Mouse (Mus musculus): ENCODE measurements around the gene Mmp19.

Mmp19 gene

DNA sequence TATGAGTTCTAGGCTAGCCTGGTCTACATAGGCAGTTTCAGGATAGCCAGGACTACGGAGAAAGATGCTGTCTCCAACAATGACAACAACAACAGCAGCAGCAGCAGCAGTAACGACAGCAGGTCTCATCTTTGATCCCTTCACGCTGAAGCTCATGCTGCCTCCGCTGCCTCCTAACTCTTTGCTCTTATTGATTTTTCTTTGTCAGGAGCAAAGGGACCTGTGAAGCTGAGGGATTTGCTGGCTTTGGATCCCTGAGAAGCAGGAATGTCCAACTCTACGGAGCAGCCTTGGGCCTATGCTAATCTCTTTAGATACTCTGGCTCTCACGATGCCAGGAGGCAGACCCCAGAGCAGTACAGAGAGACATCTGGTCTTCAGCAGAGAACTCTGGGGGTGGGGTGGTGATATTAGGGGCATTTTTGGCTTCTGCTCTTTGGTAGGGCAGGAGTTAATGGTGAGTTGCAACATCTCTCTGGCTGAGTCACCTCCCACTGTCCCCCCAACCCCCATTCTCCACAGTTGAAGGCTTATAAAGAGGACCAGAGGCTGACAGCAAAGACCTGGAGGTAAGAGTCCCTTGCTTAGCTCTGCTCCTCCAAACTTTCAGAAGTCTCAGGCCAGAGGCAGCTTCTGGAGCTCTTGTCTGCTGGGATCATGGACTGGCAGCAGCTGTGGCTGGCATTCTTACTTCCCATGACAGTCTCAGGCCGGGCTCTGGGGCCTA, at the start of gene Mmp19:
Mmp19 (plus strand) TSS at position 513 of the 727 bp plus-strand sequence.
- 83% methylated on average over 7 of the region's 7 CpGs for WGBS

DNA sequence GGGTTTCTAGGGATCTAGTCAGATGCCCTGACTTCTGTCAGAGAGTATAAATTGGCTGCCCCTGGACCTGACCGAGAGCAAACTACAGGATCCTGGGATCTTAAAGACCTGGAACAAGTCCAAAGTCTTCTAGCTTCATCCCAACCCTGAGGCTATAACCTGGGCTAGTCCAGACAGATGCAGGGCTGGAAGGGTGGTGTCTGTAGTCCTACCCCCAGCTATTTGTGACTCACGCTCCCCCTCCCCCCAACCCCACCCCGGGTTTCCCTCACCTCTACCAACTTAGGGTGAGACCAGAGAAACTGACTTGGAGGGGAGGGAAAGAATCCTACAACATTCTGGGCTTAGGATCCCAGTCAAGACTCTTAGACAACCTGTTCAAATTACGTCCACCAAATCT, 48.1 kb upstream of the Mmp19 start:
- WGBS = 32% methylated on average over 4 of the region's 4 CpGs

DNA sequence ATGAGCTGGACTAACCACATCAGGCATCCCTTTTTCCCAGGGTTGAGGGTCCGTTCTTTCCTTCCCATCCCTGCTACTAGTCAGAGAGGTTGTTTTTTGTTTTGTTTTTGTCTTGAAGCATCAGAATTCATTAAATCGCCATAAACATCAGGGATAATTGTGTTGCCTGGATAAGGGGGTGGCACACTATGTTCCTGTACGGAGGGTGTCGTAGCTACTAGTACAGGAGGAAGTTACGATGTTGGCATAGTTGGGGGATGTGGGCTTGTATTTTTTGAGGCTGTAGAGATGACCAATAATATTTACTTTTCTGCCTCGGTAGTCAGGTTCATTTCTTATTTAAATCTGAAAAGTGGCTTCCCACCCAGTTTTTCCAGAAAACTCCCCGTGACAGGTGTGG, 47.5 kb upstream of the Mmp19 start:
- 3% methylated on average over 7 of the region's 7 CpGs for WGBS

DNA sequence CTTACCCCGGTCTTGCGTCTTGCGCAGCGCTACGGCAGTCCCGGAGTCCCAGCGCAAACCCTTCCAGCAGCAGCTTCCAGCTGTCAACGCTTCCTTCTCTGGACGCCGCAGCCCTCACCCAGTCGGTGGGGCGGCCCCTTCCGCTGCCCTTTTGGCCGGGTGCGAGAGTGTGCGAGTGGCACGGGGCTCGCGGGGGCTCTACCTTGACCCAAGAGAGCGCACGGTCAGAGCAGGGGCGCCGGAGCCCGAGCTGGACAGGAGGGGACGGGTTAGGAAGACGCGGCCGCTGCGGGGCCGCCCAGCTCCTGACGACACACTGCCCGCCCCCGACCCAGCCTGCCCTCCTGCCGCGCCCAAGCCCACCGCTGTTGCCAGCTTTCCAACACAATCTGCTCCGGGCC, 46.9 kb upstream of the Mmp19 start:
- WGBS = under 1% methylated on average over 37 of the region's 37 CpGs

DNA sequence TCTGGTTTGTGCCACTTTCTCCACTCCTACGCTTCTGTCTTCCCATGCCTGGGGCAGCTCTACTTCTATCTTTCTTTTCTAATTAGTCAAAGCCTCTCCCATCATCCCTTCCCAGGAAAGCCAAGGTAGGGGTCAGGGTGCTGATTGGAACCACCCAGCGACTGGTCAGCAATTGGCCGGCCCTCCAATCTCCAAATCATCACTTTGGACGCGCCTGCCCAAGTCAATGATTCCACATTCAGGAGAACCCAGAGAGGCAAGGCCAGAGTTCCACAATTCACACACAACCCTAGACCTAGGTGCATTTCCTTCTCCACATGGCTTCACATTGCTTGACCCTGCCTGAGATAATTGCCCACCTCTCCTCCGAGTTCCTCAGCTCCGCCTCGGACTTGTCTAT, 46.5 kb upstream of the Mmp19 start:
- 41% methylated on average over 8 of the region's 8 CpGs for WGBS

DNA sequence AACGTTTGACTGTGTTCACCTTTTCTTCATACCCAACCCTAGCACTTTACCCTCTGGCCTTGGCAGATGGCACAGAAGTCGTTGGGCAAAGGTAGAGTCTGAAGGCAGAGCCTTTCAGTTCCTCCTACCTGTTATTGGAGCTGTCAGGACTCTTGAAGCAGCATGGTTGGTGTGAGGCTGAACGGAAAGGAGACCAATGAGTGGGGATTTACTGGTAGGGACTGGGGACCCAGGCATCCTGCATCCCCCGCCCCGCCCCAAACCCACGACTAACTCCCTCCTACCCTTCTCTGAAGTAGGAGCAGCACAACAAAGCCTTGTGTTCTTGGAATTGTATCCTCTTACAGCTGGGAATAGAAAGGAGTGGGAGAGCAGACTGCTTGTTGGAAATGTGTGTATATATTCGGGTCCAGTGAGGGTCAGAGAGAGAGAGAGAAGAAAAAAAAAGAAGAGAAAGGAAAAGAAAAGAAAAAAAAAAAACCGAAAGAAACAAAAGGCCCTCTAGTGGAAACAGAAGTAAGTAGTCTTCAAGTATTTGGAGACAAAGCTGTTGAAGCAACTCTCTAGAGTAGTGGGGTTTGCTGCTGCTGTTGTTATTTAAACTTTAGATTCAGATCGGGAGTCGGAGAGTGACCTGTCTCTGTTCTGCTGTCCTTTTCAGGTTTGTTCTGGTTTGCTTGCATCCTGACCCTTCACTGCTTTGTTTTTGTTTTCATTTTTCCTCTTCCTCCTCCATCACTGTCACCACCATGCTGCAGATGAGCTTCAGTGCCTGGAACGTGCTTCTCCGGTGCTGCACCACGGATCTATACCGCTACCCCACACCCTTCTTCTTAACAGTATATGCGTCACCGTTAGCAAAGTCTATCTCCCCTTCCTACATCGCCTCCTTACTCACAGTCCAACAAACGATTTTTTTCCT, 45.8 kb upstream of the Mmp19 start, which contains the start of gene Dgka:
Dgka (minus strand) TSS at position 176 of the 922 bp plus-strand sequence.
- WGBS = 25% methylated on average over 18 of the region's 18 CpGs

DNA sequence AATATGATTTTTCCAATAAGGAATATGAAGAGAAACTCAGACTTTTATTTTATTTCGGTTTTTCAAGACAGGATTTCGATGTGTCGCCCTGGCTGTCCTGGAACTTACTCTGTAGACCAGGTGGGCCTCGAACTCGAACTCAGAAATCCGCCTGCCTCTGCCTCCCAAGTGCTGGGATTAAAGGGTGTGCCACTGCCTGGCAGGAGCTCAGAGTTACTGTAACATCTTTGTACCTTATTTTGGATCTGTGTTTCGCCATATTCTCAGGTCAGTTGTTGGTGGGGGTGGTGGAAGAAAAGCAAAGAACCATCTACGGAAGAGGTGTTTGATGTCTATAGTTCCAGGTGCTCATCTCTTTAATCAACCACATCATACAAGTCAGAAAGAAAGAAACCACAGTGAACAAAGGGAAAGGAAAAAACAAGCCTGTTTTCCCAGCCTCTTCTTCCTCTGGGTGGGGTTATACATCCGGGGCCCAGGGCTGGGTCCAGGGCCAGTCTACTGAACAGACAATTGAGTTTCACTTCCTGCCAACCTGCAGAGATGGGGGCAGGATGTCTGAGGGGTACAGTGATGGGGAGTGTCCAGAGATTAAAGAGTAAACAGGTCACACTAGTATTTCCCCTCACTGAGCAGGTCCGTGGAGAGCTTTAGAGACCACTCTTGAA, 44.6 kb upstream of the Mmp19 start:
- WGBS = 92% methylated on average over 10 of the region's 10 CpGs

DNA sequence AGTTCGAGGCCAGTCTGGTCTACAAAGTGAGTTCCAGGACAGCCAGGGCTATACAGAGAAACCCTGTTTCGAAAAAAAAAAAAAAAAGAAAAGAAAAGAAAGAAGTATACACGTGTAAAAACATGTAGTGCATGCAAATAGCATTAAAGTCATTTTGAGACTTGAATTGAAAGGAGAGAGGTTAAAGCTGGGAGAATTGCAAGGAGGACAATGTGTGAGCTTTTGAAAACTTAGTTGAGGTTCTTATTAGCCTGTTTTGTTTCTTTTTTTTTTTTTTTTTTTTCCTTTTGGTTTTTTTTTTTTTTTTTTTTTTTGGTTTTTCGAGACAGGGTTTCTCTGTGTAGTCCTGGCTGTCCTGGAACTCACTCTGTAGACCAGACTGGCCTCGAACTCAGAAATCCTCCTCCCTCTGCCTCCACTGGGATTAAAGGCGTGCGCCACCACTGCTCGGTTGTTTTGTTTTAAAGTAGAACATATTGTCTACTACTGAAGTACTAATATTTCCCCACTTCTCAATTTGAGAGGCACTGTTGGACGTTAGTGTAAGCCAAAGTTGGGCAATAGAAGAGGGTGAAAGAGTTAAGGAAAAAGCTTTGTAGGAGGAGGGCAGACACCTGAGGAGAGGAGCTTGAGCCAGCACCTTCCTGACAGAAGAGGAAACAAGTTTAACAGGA, 43.6 kb upstream of the Mmp19 start:
- 39% methylated on average over 9 of the region's 9 CpGs for WGBS

- under 1% methylated on average over 36 of the region's 36 CpGs for WGBS
These were observed 43.0 kb upstream of the Mmp19 start, which contains the start of gene Pym1 for GRCm38 (mm10) chr10:128747646-128748251. TSS of gene Pym1 (plus strand) at chr10:128747889.

- under 1% methylated on average over 37 of the region's 37 CpGs for WGBS
These were observed 42.4 kb upstream of the Mmp19 start for GRCm38 (mm10) chr10:128748252-128748864.

- 89% methylated on average over 2 of the region's 2 CpGs for WGBS
These were observed 17.8 kb upstream of the Mmp19 start for GRCm38 (mm10) chr10:128772895-128773294.

DNA sequence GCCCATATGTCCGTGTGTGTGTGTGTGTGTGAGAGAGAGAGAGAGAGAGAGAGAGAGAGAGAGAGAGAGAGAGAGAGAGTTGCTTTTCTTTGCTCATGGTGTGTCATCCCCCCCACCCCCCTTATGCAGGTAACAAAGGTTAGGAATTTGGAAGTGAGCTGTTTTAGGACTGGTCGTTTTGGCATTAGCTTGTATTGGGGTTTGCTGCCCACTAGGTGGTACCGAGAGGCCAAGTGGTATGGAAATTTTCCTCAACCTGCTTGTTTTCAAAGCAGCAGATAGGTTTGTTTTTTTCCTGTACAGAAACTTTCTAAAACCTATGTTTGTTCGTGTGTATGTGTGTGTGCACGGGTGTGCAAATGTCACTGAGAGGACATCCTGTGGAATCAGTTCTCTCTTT, 17.0 kb upstream of the Mmp19 start:
- WGBS = 31% methylated on average over 5 of the region's 5 CpGs

GRCm38 (mm10) chr10:128778441-128778840, 12.3 kb upstream of the Mmp19 start:
- WGBS = 94% methylated on average over 2 of the region's 2 CpGs

- 41% methylated on average over 8 of the region's 8 CpGs for WGBS
These were observed 11.5 kb upstream of the Mmp19 start for GRCm38 (mm10) chr10:128779011-128779795.

DNA sequence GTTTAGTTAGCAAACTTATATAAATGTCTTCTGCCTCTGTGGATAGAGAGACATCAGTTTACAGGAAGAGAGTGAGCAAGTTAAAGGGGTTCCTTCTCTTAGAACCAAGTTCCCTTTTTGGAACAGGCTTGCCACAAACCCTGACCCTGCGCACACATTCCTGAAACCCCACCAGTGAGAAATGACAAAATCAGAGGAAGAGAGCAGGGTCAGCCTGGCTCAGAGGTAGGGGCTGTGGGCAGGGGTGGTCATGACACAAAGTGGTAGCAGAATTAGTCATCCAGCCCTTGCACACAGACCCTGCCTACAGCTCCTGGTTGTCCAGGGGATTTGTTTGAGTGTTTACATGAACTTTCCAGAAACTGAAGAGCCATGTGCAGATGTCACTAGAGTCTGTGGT, 10.5 kb upstream of the Mmp19 start:
- WGBS = 100% methylated on average over 1 of the region's 1 CpGs

GRCm38 (mm10) chr10:128793258-128793657, 2.5 kb downstream of the Mmp19 start:
- WGBS = 94% methylated on average over 1 of the region's 1 CpGs

- WGBS = 94% methylated on average over 5 of the region's 5 CpGs
These were observed 3.7 kb downstream of the Mmp19 start for GRCm38 (mm10) chr10:128794391-128794790.

GRCm38 (mm10) chr10:128795581-128795980, 4.9 kb downstream of the Mmp19 start:
- 78% methylated on average over 3 of the region's 3 CpGs for WGBS

- WGBS = 95% methylated on average over 8 of the region's 8 CpGs
These were observed 8.0 kb downstream of the Mmp19 start for GRCm38 (mm10) chr10:128798676-128799075.

DNA sequence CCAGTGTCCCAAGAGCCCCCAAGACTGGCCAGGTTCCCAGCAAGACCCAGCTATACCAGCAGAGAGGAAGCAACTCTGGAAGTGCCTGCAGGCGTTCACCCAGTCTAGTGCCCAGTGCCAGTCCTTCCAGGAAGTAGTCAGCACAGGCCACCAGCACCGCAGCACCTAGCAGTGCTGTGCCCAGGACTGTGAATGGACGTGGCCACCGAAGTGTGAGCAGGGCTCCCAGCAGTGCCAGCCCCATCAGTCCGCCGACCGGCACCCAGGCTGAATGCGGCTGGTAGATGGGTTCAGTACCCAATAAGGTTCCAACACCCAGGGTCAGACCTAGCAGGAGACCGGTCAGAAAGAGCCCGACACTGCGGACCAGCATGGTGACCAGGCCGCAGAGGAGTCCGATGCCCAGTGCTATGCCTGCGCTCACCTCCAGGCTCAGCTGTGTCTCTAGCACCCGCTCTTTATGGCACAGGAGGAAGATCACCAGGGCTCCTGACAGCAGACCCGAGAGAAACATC, 11.3 kb downstream of the Mmp19 start:
- WGBS = 92% methylated on average over 16 of the region's 16 CpGs
